Mouse (Mus musculus): ENCODE results near the gene Rhbdd1. TPM values are rescaled to one million over a fixed set of nuclear protein-coding genes. Genes with fewer than 3 reads are reported as not detected.

The Rhbdd1 gene
- polyA plus RNA-seq, 1 experiment, result 8.2 TPM

Other genes with a start within 250 kb of the Rhbdd1 start
- gene Gm9747, start 83.3 kb upstream of the Rhbdd1 start, polyA plus RNA-seq (2012; ENCODE audit: insufficient read depth, insufficient read length, missing spikeins), result not detected in 2 replicates
- 10.1 and 11.7 TPM in 2 replicates for gene Irs1, start 25.0 kb upstream of the Rhbdd1 start, polyA plus RNA-seq (2012; ENCODE audit: insufficient read depth, insufficient read length, missing spikeins)